Mouse (Mus musculus): Measurements from ENCODE around the gene Kmt2a. TPM values are rescaled to one million over a fixed set of nuclear protein-coding genes. Genes with fewer than 3 reads are reported as not detected.

The Kmt2a gene
- total RNA-seq, 1 experiment from 2014 or later = 19.9 TPM

DNA sequence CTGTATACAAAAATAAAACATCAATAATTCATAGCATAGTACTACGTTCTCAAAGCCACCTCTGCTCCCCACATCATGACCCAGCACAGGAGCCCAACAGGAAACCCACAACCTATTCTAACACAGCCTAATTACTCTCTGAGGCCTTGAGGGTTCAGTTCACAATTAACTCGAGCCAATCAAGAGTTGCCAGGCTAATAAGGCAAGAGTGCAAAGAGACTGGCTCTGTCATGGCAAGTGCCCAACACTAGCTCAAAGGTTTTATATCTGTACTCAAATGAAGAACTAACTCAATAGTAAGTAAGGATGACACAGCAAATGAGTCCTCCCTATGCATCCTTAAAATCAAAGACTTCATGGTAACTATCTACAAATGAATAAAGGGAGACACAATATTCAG is 50.6 kb downstream of the Kmt2a start:
- no peak for ATAC-seq (replicated peaks; ENCODE audit: low read depth, poor library complexity, severe bottlenecking)

DNA sequence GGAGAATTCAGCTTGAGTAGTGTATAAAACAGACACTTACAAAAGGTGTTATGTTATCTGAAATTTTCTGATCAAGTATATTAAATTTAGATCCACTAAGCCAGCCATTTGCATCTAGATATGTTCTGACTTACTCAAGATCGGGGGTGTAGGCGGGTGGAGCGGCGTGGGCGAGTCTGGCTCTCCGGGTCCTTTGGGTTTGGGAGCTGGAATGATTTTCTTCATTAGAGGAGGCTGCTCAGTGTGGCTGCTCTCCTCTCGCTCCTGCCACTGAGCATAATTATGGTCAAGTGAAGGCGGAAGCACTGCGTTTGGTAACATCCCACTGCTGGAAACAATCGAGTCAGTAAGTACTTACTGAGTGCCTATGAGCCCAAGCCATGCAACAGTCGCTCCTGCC is 52.2 kb downstream of the Kmt2a start:
- ATAC-seq (replicated peaks; ENCODE audit: low read depth, poor library complexity, severe bottlenecking) = no peak

DNA sequence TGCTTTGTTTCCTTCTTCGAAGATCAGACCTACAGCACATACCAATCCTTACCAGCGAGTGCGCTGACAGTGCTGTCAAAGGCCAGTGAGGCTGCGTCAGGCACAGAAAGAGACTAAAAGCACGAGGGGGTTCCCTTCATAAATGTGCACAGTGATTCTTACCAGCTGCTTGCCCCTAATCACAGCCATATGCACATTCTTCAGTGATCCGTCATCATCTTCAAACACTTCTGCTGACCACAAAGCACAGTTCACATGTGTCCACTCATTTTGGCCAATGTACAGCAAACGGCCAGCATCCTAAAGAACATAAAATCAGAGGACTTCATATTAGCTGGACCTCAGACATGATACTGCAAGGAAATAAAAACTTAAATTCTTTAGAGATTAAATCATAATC is 54.4 kb downstream of the Kmt2a start:
- no peak for ATAC-seq (replicated peaks; ENCODE audit: low read depth, poor library complexity, severe bottlenecking)

DNA sequence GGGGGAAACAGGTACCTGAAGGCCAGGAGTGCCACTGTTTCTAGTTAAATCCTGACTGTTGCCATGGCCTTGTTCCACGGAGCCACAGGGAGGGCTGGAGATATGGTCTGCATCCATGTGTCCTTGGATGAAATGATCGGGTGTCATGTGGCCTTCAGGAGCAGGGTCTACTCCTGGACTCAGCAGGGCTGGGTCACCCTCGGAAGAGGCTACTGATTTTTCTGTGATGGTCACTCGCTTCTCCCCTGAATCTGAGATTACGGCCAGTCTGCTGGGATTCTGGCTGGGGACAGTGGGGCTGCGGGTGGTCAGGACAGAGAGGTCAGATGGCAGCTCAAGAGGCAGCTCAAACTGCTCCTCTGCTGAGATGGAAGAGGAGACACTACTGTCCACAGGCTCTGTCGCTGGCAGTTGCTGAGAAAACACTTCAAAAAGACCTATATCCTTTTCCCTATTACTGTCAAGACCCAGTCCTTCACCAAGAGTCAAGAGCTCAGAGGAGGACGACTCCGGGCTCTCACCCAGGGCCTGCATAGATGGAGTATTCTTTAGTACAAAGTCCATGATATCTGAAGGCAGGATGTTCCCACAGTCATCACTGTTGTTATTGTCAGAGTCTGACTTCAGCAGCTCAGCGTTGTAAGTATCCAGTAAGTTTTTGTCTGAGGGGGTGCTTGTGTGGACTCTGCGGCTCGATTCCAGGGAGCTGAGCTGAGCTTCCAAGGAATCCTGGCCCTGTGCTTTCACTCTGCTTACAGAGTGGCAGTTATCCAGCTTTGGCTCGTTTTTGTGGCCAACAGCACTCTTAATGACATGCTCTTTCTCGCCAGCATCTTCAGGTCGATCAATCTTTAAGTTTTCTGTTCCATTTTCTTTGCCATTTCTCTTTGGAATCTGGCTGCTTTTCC is 60.9 kb downstream of the Kmt2a start:
- no peak for ATAC-seq (replicated peaks; ENCODE audit: low read depth, poor library complexity, severe bottlenecking)

DNA sequence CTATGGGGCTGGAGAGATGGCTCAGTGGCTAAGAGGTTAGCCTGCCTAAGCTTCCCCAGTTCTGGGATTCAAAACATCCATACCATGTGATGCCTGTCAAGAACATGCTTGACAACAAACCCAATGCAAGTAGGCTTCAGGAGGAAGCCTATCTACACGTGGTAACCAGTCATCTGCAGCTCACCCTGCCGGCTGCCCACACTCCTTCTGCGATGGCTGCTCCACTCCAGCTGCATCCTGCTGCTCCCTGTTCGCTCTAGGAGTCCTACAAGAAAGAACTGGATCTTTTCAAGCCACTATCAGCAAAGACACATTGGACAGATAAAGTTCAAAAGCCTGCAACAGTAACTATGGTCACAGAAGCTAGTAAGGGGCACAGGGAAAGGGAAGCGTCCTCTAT is 63.6 kb downstream of the Kmt2a start:
- no peak for ATAC-seq (replicated peaks; ENCODE audit: low read depth, poor library complexity, severe bottlenecking)

DNA sequence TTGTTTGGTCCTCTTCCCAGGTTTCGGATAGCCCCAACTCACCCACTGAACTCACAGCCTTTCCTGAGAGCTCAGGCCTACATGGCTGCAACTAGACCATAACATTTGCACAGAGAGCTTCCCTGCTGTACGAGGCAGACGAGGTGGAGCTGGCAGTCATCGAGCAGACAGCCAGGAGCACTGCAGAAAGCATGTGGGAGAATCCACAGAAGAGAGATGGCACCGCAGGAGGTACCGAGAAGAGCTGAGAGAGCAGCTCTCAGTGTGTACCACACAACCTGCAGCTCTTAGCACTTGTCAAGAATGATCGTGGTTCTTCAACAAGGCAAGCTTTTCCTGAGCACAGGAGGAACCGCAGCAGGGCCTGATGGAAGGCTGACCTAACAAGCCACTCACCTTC is 66.9 kb downstream of the Kmt2a start:
- no peak for ATAC-seq (replicated peaks; ENCODE audit: low read depth, poor library complexity, severe bottlenecking)

DNA sequence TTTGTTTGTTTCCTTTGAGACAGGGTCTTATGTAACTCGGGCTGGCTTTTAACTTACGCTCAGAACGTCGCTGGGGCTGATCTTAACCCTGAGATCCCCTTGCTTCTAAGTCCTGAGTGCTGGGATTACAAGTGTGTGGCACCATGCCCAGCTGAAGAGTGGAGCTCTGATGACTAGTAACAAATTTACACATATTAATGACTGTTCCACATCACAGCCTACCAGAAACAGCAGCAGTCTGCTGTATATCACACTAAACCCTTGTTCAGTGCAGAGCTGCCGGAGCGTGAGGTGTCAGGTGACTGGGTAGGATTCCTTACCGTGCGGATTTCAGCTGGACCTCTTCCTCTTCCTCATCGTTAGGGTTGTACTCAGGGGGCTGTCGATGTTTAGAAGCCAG is 70.8 kb downstream of the Kmt2a start:
- no peak for ATAC-seq (replicated peaks; ENCODE audit: low read depth, poor library complexity, severe bottlenecking)

DNA sequence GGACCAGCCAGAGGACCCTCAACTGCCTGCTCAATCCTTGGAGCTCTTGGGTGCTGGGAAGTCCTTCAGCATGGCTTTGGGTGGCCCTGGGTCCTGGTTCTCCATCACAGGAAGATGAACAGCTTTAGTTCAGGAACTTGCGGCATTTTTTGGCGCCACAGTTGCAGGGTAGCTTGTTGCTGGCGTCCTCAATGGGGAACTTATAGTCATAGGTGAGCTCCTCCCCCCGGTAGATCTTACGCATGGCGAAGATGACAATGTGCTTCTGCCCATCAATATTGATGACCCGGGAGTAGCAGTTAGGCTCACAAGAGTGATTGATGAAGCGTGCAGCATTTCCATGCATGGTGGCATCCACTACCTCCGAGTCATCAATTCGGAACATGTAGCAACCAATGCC is 73.3 kb downstream of the Kmt2a start:
- ATAC-seq (replicated peaks; ENCODE audit: low read depth, poor library complexity, severe bottlenecking) = no peak

DNA sequence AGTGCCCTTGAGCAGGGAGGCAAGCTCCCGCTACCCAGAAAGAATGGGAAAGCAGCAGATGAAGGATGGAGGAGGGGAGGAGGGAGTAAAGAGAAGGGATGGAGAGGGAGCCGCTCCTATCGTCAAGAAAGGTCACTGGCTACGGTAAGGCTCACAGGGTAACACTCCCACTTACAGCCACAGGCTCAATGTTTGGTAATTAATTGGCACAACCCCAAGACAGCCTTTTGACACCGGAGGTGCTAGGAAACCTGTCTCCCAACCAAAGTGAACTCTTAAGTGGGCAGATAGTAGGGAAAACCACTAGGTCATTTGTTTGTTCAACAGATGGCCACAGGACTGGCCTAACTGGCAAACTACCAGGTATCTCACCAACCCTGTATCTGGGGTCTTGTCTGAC is 74.0 kb downstream of the Kmt2a start:
- no peak for ATAC-seq (replicated peaks; ENCODE audit: low read depth, poor library complexity, severe bottlenecking)

DNA sequence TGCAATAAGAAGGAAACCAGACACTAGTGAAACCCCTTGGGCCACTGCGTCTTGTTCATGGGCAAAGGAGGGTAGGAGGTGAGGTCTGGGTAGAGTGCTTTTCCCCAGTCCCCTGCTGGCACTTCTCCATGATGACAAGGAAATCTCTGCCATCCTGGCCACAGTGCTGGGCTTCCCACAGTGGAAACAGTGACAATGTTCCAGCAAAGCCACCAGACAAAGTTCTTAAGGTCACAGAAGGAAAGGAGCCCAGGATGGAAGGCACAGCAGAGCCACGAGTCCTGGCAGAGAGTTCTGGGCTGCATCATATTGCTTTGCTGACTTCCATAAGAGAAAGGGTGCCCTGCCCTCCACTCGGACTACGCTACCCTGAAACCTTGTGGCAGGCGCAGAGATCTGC is 75.6 kb downstream of the Kmt2a start:
- ATAC-seq (replicated peaks; ENCODE audit: low read depth, poor library complexity, severe bottlenecking) = no peak

DNA sequence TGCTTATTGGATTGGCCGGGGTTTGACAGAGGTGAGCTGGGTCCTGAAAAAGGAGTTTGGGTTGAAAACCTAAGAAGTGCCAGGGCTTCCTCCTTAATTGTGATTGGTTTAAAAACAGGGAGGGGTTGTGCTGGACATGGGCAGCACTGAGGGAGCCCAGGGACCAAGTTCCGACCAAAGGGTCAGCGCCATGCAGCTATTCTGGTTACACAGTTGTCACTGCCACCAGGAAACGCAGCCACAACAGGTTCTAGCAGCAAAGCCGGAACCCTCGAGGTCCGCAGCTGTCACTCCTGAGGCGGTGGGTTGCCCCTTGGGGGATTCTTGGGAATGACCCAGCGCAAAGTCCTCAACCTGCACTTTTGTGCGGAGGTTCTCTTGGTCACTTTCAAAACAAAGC is 76.4 kb downstream of the Kmt2a start:
- no peak for ATAC-seq (replicated peaks; ENCODE audit: low read depth, poor library complexity, severe bottlenecking)

DNA sequence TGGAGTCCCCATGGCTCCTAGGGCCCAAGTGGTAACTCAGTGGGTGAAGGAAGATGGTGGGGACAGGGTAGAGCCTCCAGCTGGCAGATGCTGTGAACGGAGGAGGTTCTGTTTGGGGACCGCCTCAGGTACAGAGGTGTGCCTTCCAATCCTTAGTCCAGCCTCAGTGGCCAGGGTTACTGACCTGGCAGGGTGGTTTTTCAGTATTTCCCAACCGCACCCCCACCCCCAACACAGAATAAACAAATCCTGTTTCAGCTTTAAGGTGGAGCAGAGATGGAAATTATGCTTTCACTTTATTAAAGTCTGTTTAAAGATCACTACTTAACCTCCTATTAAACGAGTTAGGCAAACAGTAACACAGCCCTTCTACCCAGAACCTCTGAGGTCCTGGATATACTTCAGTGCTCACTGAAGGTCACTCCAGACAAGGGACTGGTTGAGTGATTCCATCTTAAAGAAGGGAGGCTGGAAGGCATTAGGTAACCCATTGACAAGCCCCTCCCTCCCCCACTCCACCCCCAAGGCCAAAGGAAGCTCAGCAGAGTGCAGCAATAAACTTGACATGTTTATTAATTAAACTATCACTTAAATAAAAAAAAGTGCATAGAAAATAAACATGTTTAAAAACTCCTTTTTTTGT is 78.2 kb downstream of the Kmt2a start, which contains the start of gene Ttc36:
Gene Ttc36, minus strand, starts transcription at position 265 of the 643 bp plus-strand sequence.
- no peak for ATAC-seq (replicated peaks; ENCODE audit: low read depth, poor library complexity, severe bottlenecking)

DNA sequence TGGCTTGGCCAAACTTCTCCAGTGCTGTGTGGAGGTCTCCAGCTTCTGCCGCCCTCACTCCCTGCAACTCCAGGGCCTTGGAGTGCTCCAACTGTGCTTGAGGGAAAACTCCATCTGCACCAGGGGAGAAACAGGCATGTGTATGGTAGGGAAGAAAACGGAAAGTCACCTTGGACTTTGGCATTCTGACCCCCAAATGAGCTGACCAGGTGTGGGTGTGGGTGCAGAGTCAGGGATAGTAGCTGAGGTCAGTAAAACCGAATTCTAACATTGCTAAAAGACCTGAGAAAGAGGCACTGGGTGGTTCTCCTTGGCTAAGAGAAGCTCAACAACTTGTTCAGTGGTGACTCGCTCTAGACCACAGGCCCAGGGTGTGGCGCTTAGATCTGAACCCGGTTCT is 79.4 kb downstream of the Kmt2a start:
- no peak for ATAC-seq (replicated peaks; ENCODE audit: low read depth, poor library complexity, severe bottlenecking)

DNA sequence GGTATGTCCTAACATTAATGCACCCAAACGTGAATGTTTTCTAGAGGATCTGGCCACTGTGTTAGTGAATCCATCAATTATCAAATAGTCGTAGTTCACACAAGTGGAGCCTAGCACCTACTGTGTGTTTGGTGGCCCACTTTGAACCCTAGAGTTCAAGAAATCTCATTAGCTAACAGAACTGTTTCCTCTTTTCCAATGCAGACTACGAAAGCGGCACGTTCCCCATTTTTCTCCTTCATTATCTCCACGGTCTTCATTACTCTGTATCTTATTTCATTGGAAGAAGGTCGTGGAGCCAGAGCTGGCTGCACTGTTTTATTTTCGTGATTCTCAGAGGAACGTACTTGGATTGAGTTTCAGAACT is 81.2 kb downstream of the Kmt2a start:
- 0 out of 2 replicates have a peak, but pooled peaks have one; percentile 3 for ATAC-seq (replicated peaks; ENCODE audit: low read depth, poor library complexity, severe bottlenecking)

DNA sequence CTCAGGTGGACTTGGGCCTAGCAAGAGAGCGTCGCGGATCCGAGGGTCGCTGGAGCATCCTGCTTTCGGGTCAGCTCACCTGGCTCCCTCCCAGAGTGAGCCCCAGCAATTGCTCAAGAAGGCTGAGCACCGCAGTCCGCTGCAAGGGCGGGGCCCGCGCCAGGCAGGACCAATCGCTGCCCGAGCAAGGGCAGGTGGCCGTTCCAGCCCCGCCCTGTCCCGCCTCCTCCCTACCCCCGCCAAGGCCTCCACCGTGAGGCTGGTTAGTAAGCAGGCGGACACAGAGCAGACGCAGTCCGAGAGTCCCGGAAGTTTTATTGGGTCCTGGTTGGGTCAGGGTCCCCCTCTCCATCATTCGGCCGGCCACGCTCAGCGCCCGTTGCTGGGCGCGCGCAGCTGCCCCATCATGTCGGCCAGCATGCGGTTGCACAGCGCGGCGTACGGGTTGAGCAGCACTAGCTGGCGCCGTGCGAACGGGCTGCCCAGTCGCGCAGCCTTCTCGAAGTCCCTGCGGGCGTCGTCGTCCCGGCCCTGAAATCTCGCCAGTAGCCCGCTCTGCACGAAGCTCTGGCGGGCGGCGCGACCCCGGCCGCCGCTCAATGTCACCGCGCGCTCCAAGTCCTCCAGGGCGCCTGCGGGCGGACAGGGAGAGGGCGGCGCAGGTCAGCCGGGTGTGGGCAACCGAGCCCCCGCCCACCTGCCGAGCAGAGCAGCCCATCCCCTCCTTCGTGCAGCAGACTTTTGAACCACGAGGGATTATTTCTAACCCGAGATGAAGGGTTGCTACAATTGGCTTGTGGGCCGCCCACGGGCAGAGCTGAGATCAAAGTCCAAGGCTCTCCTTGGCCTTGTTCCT is 81.8 kb downstream of the Kmt2a start, which contains the start of gene Tmem25:
Gene Tmem25, minus strand, starts transcription at position 206 of the 856 bp plus-strand sequence.
- peak; percentile 93 for ATAC-seq (replicated peaks; ENCODE audit: low read depth, poor library complexity, severe bottlenecking)

DNA sequence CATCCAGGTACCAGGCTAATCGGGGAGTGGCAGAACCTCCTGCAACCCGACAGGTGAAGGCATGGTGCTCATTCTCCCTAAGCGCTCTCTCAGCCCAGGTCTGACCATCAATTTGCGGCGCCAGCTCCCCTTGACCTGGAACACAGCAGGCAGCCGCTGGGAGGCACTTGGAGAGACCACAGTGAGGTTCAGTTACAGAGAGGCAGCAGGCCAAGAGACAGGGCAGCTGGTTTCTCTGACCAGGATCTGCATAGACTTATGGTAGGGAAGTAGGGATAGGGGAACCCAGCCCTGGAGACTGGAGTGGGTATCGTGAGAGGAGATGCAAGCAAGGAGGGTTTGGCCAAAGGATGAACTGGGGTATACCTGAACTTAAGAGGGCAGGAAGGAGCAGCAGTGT is 82.8 kb downstream of the Kmt2a start:
- no peak for ATAC-seq (replicated peaks; ENCODE audit: low read depth, poor library complexity, severe bottlenecking)

DNA sequence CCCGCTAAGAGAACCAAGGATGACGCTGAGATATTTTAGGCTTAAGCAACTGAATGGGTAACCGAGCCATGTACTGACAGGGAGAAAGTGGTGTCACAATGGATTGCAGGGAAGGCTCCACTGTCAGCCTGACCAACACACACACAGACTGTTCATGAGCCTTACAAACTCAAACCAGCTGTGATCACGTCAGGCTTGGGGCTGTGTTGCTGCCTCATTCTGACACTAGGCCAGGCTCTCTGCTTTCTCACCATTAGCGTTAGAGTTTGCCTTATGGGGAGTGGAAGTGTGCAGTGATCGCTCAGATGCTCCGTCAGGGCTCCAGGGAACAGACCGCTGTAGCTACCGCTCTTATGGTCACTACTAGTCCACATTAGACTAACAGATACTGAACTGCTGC is 88.3 kb downstream of the Kmt2a start:
- no peak for ATAC-seq (replicated peaks; ENCODE audit: low read depth, poor library complexity, severe bottlenecking)

DNA sequence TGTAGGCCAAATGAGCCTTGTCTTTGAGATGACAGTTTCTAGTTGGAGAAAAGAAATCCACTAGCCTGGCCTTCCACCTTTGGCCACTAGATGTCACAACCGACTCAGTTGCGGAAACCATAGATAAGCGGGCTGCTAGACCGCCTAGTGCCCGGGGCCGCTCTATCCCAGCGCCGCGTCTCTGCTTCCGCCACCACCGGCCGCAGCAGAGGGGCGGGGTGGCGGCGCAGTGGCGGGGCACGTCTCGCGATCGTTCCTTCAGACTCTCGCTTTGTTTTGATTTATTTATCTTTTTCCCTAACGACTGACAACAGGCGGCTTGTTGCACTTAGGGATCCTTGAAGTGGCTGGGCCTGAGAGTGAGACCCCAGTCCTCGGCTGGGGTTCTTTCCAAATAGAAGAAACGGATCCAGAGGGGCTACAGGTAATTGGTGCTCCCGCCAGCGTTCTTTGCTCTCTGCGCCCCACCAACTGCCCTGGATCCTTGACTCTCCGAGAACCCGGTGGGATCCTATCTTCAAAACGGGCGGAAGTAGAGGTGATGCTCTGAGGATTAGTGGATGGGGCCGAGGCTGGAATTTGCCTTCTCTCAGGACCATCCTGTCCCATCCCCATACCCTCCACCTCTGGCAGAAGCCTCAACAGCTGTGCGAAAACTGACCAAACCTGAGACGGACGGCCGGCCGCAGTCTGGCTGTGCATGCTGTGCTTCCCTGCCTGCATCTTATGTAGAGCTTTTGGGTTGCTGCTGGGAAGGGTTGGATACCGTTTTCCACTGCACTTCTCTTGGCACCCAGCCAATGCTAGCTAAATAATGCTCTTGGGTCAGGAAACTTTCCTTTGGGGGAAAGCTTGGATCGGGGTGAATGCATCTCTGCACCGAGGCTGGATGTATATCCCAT is 108.1 kb downstream of the Kmt2a start:
- peak; percentile 99 for ATAC-seq (replicated peaks; ENCODE audit: low read depth, poor library complexity, severe bottlenecking)

DNA sequence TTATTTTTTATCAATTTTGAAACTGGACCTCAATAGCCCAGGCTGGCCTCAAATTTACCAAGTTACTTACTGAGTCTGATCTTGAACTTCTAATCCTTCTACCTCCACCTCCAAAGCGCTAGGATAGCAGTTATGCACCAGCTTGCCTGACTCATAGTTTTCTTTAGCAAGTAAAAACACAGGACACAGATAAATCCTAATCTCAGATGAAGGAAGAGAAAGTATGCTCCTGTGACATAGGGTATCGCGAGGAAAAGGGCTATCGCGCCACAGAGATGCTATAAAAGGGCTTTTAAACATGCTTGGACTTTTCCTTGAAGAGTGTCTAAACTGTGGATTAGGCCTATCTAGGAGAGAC is 108.7 kb downstream of the Kmt2a start:
- 0 out of 2 replicates have a peak, but pooled peaks have one; percentile 2 for ATAC-seq (replicated peaks; ENCODE audit: low read depth, poor library complexity, severe bottlenecking)

DNA sequence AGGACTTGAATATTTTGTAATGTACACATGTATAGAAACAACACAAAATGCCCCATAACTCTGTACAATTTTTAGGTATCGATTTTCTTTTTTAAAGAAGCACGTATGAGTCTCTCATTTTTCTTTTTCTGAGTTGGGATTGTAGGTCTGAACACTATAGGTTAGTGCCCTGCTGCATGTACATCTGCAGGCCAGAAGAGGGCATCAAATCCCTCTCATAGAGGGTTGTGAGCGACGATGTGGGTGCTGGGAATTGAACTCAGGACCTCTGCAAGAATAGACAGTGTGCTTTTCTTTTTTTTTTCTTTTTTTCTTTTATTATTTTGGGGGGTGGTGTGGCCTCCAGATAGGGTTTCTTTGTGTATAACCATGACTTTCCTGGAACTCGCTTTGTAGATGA is 109.7 kb downstream of the Kmt2a start:
- no peak for ATAC-seq (replicated peaks; ENCODE audit: low read depth, poor library complexity, severe bottlenecking)

Measured in common myeloid progenitor, adult 5-6 weeks (primary cell).